Mouse (Mus musculus) erythroid progenitor cell, adult 5-6 weeks (primary cell): ENCODE data around the gene Mtif2. TPM values are rescaled to one million over a fixed set of nuclear protein-coding genes. Genes with fewer than 3 reads are reported as not detected.

Experiments
- ATAC-seq: replicated peaks from 2 replicates; pipeline ENCODE4 v1.8.0; 2016; ENCODE audit warnings: moderate number of reproducible peaks, mild to moderate bottlenecking, moderate TSS enrichment, inconsistent platforms; ENCODE audit not compliant: poor library complexity, low FRiP score, severe bottlenecking
- total RNA-seq, 2 experiments: library from RNA; stranded (forward) in 1 of 2; stranded (reverse) in 1 of 2; fragments of 150-400 nt in 1 of 2; fragments of 186-747, 209-891 nt in 1 of 2; gene quantifications; 2 replicates each; pipeline versions ENCODE4 v1.2.3 to v1.2.4; 2015 to 2017; ENCODE audit warnings: low replicate concordance in 2 of 2

The Mtif2 gene
- total RNA-seq, 2 experiments from 2014 or later: 15.1 to 17.4 TPM

- no peak for ATAC-seq
Measured at GRCm38 (mm10) chr11:29548504-29549424, 22.6 kb downstream of the Mtif2 start.

- no peak for ATAC-seq
Measured at GRCm38 (mm10) chr11:29549425-29549778, 23.2 kb downstream of the Mtif2 start.

GRCm38 (mm10) chr11:29560452-29560851, 34.2 kb downstream of the Mtif2 start:
- no peak for ATAC-seq

- no peak for ATAC-seq
Measured at GRCm38 (mm10) chr11:29560990-29561389, 34.8 kb downstream of the Mtif2 start.

GRCm38 (mm10) chr11:29563406-29563805, 37.2 kb downstream of the Mtif2 start:
- no peak for ATAC-seq

- no peak for ATAC-seq
Measured at GRCm38 (mm10) chr11:29571536-29571935, 45.3 kb downstream of the Mtif2 start.

GRCm38 (mm10) chr11:29572656-29573055, 46.4 kb downstream of the Mtif2 start:
- no peak for ATAC-seq

GRCm38 (mm10) chr11:29579610-29580009, 53.4 kb downstream of the Mtif2 start:
- no peak for ATAC-seq

Other genes starting within 250 kb of the Mtif2 start
- 24.3 and 27.8 TPM in 2 replicates for gene Ccdc88a, start 152.8 kb upstream of the Mtif2 start, total RNA-seq (2015; ENCODE audit: low replicate concordance)
- 29.6 and 33.5 TPM in 2 replicates for gene Ccdc88a, start 152.8 kb upstream of the Mtif2 start, total RNA-seq (2017; ENCODE audit: low replicate concordance)
- 11.3 and 13.3 TPM in 2 replicates for gene Prorsd1, start 11.4 kb upstream of the Mtif2 start, total RNA-seq (2015; ENCODE audit: low replicate concordance)
- 11.9 and 18.2 TPM in 2 replicates for gene Prorsd1, start 11.4 kb upstream of the Mtif2 start, total RNA-seq (2017; ENCODE audit: low replicate concordance)
- not detected in 2 replicates for gene Clhc1, start 21.5 kb downstream of the Mtif2 start, total RNA-seq (2015; ENCODE audit: low replicate concordance)
- gene Clhc1, start 21.5 kb downstream of the Mtif2 start, total RNA-seq (2017; ENCODE audit: low replicate concordance): 0.26 TPM in 1 of 2 replicates, not detected in the other
- gene Rps27a, start 21.7 kb downstream of the Mtif2 start, total RNA-seq (2015; ENCODE audit: low replicate concordance): 519 and 610 TPM in 2 replicates
- 253 and 374 TPM in 2 replicates for gene Rps27a, start 21.7 kb downstream of the Mtif2 start, total RNA-seq (2017; ENCODE audit: low replicate concordance)
- gene Rtn4, start 166.5 kb downstream of the Mtif2 start, total RNA-seq (2015; ENCODE audit: low replicate concordance): 48.3 and 50.7 TPM in 2 replicates
- 46.8 and 64.0 TPM in 2 replicates for gene Rtn4, start 166.5 kb downstream of the Mtif2 start, total RNA-seq (2017; ENCODE audit: low replicate concordance)